Mouse (Mus musculus) heart, postnatal 0 days (tissue): ENCODE data around the gene Adh4. TPM values are rescaled to one million over a fixed set of nuclear protein-coding genes. Genes with fewer than 3 reads are reported as not detected.

Experiments used
- ATAC-seq: fragments of 200-750 bp; cut with Nextera tagmentation; 2 replicates; pipeline ENCODE4 v1.8.0; 2017; ENCODE audit warnings: low read depth, moderate number of reproducible peaks, moderate library complexity; ENCODE audit not compliant: insufficient read depth
- DNase-seq: peaks from one replicate; pipeline ENCODE4 v3.0.0-alpha.2; 2016; ENCODE audit warnings: low spot score
- H3K27ac ChIP-seq: fragments of 300-500 bp; sonication (generic); 2 replicates; pipeline ENCODE4 v1.5.1; 2014; ENCODE audit warnings: low read depth, mild to moderate bottlenecking
- H3K27me3 ChIP-seq: fragments of 300-500 bp; sonication (generic); 2 replicates; pipeline ENCODE4 v1.6.1; 2014; ENCODE audit warnings: low read length, mixed read lengths; ENCODE audit not compliant: control insufficient read depth, insufficient read depth
- H3K36me3 ChIP-seq: fragments of 300-500 bp; sonication (generic); replicated peaks from 2 replicates; pipeline ENCODE4 v1.6.1; 2014; ENCODE audit warnings: low read length, mixed read lengths; ENCODE audit not compliant: control insufficient read depth, insufficient read depth
- H3K4me1 ChIP-seq: fragments of 300-500 bp; sonication (generic); 2 replicates; pipeline ENCODE4 v1.6.1; 2014; ENCODE audit warnings: antibody characterized with exemption; ENCODE audit not compliant: control insufficient read depth, insufficient read depth
- H3K4me2 ChIP-seq: fragments of 300-500 bp; sonication (generic); 2 replicates; pipeline ENCODE4 v1.6.1; 2014; ENCODE audit warnings: low read depth, mild to moderate bottlenecking, low read length, moderate library complexity
- H3K4me3 ChIP-seq: fragments of 300-500 bp; sonication (generic); 2 replicates; pipeline ENCODE4 v1.5.1; 2014; ENCODE audit warnings: low read depth, low read length
- H3K9ac ChIP-seq: fragments of 300-500 bp; sonication (generic); replicated peaks from 2 replicates; pipeline ENCODE4 v1.6.1; 2014; ENCODE audit warnings: low read depth, low read length, mixed read lengths
- H3K9me3 ChIP-seq: fragments of 300-500 bp; sonication (generic); replicated peaks from 2 replicates; pipeline ENCODE4 v1.6.1; 2016; ENCODE audit warnings: low read length; ENCODE audit not compliant: control insufficient read depth
- CTCF ChIP-seq: IDR thresholded peaks from 2 replicates; pipeline ENCODE4 v1.5.1; 2016; ENCODE audit warnings: antibody characterized with exemption, control low read depth, low read depth
- EP300 ChIP-seq: IDR thresholded peaks from 2 replicates; pipeline ENCODE4 v1.6.1; 2016; ENCODE audit warnings: antibody characterized with exemption, low read depth
- WGBS: fragments of 180-500 bp; shearing (Covaris S2); extraction: QIAGEN DNeasy Blood & Tissue Kit; methylation state at CpG from one replicate; pipeline ENCODE4 v1.1.7; 2014; 5-methylcytosine and 5-hydroxymethylcytosine counted together
- polyA plus RNA-seq: library from polyadenylated mRNA; unstranded; fragments of >200 nt; fragmentation: Nextera tagmentation; extraction: Ambion mirVana; gene quantifications from 2 replicates; pipeline ENCODE4 v1.2.1, GENCODE M21; 2015
- total RNA-seq: library from RNA; depleted of rRNA; stranded (reverse); fragments of >200 nt; gene quantifications from 2 replicates; pipeline ENCODE4 v1.2.3, GENCODE M21; 2014; ENCODE audit warnings: low replicate concordance

The Adh4 gene
- total and polyA plus RNA-seq, 2 experiments from 2014 or later, result not detected

DNA sequence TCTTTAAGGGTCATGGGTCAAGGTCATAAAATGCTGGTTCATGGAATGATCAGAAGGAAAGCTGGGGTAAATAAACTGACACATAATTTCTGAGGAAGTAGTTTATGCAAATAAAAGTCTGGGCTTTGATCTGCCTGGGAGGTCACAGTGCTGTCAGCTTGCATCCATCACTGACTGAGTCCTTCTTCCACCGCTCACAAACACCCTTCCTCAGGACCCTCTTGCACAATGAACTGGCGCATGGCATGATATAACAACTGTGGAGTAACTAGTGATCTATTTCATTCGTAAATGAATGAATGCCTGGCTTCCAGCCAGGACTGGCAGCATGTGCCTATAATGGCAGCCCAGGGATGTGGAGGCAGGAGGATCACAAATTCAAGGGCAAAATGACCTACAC lies 34.1 kb upstream of the Adh4 start:
- Histone ChIP-seq H3K4me1 (no peaks in the 10 kb centered on the region), H3K36me3 (no peaks in the 10 kb centered on the region), H3K4me3 (no peak overlapping the region), H3K9ac (no peak overlapping the region), H3K9me3 (peaks cover 5% of the 10 kb centered on the region; the same call in 1 of the 2 replicates), H3K4me2 (no peak overlapping the region), H3K27ac (no peak overlapping the region), H3K27me3 (no peaks in the 10 kb centered on the region)
- no peak for ATAC-seq
- 46% methylated on average over 3 of the region's 3 CpGs for WGBS
- no peak for TF ChIP-seq EP300
- TF ChIP-seq CTCF, result no peak
- DNase-seq, result no peak

DNA sequence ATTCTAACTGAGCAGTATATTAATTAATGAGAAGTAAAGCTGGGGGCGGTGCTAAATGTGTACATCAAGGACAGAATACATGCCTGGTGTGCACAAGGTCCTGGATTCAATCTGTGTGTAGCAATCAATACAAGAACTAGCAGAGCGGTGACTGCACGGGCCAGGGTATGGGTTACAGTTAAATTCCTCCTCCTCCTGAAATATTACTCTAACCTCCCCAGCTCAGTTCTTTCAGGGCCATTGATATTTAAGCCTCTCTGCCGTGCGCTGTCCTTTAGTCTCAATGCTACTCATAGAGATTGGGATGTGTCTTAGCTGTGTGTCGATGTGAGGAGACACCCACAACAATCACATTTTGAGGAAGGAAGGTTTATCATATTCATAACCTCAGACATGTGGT lies 28.1 kb upstream of the Adh4 start:
- TF ChIP-seq EP300, result no peak
- no peak for TF ChIP-seq CTCF
- Histone ChIP-seq H3K4me3 (no peak overlapping the region), H3K36me3 (no peaks in the 10 kb centered on the region), H3K9ac (no peak overlapping the region), H3K9me3 (no peaks in the 10 kb centered on the region), H3K4me1 (no peaks in the 10 kb centered on the region), H3K27me3 (no peaks in the 10 kb centered on the region), H3K4me2 (no peak overlapping the region), H3K27ac (no peak overlapping the region)
- ATAC-seq (no peak), DNase-seq (no peak)
- 84% methylated on average over 6 of the region's 6 CpGs for WGBS

DNA sequence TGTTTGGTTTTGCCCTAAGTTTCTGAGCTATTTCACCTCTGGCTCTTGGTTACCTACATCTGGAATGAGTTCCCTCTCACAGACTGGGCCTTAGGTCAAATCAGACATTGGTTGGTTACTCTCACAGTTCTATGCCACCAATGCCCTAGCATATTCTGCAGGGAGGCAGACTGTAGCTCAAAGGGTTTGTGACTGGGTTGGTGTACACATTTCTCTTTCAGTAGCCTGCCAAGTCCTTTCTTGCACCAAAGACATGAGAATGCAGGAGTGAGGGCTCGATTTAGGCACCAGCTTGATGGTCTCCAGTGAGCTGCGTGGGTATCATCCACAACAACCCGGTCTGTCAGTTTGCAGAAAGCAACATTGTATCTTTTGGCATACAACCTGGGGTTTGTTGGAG lies 10.4 kb upstream of the Adh4 start:
- Histone ChIP-seq H3K27me3 (no peaks in the 10 kb centered on the region), H3K27ac (no peak overlapping the region), H3K4me2 (no peak overlapping the region), H3K4me3 (no peak overlapping the region), H3K4me1 (no peaks in the 10 kb centered on the region), H3K9ac (no peak overlapping the region), H3K36me3 (no peaks in the 10 kb centered on the region), H3K9me3 (no peaks in the 10 kb centered on the region)
- DNase-seq (no peak), ATAC-seq (no peak)
- no peak for TF ChIP-seq EP300
- no peak for TF ChIP-seq CTCF
- WGBS, result 61% methylated on average over 3 of the region's 3 CpGs

DNA sequence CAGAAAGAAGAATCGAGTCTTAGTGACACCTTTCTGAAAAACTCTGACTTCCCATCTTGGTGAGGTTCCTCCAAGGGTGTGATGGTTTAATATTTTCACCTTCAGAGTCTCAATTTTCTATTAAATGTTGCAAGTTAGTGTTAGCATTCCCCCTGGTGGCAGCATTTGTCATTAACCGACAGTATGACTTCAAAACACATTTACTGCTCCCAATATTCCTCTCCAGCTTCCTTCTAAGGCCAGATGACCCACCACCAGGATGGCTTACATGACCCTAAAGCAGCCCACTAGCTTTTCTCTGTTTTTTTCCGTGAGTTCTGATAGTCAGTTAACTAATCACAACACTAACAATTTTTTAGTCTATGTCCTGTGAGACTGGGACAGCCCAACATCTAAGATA lies 9.9 kb upstream of the Adh4 start:
- no peaks in the 10 kb centered on the region for H3K27me3 ChIP-seq
- H3K9me3 ChIP-seq, result no peaks in the 10 kb centered on the region
- no peak overlapping the region for H3K4me3 ChIP-seq
- no peaks in the 10 kb centered on the region for H3K4me1 ChIP-seq
- DNase-seq (peak; percentile 38), ATAC-seq (no peak)
- no peaks in the 10 kb centered on the region for H3K36me3 ChIP-seq
- H3K9ac ChIP-seq, result no peak overlapping the region
- 25% methylated on average over 3 of the region's 3 CpGs for WGBS
- H3K4me2 ChIP-seq, result no peak overlapping the region
- H3K27ac ChIP-seq, result no peak overlapping the region
- peak; percentile 65 for TF ChIP-seq CTCF
- no peak for TF ChIP-seq EP300

DNA sequence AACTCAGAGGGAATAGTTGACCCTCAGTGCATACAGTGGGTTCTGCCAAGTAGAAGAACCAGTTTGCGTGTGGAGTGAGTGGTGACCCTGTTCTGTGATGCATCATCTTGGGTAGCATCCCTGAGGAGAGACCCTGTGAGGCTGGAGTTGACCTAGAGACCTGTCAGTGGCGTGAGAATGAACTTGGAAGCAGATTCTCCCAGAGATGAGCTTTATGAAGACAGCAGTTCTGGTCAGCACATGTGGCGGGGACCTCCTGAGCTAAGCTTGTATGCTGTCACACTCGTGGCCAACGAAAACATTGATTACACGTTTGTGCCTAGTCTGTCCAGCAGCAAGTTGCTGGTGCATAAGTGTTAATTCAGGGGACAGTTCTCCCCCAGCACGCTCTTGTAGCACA lies 9.4 kb upstream of the Adh4 start:
- Histone ChIP-seq H3K4me3 (no peak overlapping the region), H3K4me2 (no peak overlapping the region), H3K36me3 (no peaks in the 10 kb centered on the region), H3K27ac (no peak overlapping the region), H3K9me3 (no peaks in the 10 kb centered on the region), H3K27me3 (no peaks in the 10 kb centered on the region), H3K9ac (no peak overlapping the region), H3K4me1 (no peaks in the 10 kb centered on the region)
- ATAC-seq, result no peak
- WGBS, result 58% methylated on average over 7 of the region's 7 CpGs
- TF ChIP-seq EP300, result no peak
- no peak for TF ChIP-seq CTCF
- no peak for DNase-seq

DNA sequence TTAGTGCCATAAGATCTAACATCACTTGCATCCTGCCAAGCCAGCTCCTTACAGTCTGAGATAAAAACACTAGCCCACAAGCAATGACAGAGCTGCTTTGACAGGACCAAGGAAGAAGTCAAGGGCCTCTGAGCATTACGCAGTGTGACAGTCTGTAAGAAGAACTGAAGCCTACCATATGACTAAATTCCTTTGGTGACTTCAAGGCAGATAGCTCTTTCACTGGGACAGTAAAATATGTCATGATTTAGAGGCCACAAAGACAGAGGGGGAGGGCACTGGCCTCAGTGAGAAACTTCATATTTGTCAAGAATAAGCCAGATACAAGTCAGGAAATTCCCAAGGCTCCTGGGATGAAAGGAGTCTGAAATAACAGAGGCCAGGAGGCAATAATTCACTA lies 7.3 kb upstream of the Adh4 start:
- no peak overlapping the region for H3K4me2 ChIP-seq
- no peaks in the 10 kb centered on the region for H3K27me3 ChIP-seq
- no peaks in the 10 kb centered on the region for H3K36me3 ChIP-seq
- no peak overlapping the region for H3K27ac ChIP-seq
- H3K4me3 ChIP-seq, result no peak overlapping the region
- DNase-seq (no peak), ATAC-seq (no peak)
- 67% methylated on average over 1 of the region's 1 CpGs for WGBS
- H3K9me3 ChIP-seq, result no peaks in the 10 kb centered on the region
- no peak overlapping the region for H3K9ac ChIP-seq
- H3K4me1 ChIP-seq, result no peaks in the 10 kb centered on the region
- TF ChIP-seq EP300, result no peak
- no peak for TF ChIP-seq CTCF
